Mouse (Mus musculus) embryonic stem cell, embryonic (primary cell): ENCODE measurements around the gene Nr1h3.

Experiments
- CTCF ChIA-PET, 4 experiments: fragments of 300-600 bp in 2 of 4; fragments of 350-600 bp in 2 of 4; sonication (Branson Sonifier 250); formaldehyde crosslinking; loops; one replicate each; lab custom pipeline; 2022; ENCODE audit warnings: inconsistent platforms in 2 of 4; lab: Charles Lee
- POLR2A ChIA-PET, 4 experiments: fragments of 300-600 bp in 2 of 4; fragments of 350-600 bp in 2 of 4; sonication (Branson Sonifier 250); formaldehyde crosslinking; loops; one replicate each; lab custom pipeline; 2022; ENCODE audit warnings: antibody characterized with exemption in 4 of 4, inconsistent platforms in 1 of 4; lab: Charles Lee

Gene Nr1h3

DNA sequence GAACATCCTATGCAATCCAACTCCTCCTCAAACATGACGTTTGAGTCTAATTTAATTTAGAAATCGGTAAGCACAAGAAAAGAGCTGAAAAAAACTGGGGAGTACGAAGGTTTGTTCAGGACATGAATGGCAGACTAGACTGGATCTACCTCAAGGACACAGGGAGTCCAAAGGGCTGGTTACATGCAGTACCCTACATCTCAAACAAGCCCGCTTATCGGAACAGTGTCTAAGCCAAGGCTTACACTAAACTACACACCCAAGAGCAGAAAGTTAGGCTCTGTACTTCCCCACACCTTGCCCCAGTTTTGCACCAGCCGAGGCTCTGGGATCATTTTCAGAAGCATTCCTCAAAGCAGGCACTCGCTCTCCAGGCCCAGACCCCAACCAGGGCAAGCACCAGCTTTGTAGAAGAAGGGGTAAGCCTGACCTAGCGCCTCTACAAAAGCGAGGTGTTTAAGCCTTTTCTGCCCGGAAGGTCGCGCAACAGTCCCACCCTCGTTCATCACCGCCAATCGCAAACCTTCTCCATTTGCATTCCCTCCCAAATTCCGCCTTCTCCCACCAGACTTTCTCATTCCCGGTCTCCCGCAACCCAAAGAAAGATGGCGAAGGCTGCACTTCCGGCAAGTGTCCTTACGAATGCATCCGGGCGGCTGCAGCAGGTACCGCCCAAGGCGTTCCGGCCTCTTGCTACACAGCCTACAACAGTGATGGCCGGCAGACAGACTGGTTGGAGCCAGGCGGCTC, at the start of gene Nr1h3, which contains the start of gene Acp2:
Gene Nr1h3, minus strand, starts transcription at position 613 of the 750 bp plus-strand sequence.
Gene Acp2, plus strand, starts transcription at position 664 of the 750 bp plus-strand sequence.
- CTCF ChIA-PET: interaction anchor here (0.5 to 1.5 kb wide), 9 partner anchors 8 to 202 kb away, joined by 3 to 7 read pairs (median 4); partner anchors contain the start of gene Ddb2 (in 1 of the 4)
- POLR2A ChIA-PET: interaction anchor here (0.7 to 3.8 kb wide), 43 partner anchors 8 to 448 kb away, joined by 3 to 35 read pairs (median 4); partner anchors contain the start of genes Ddb2 (in 4 of the 4), Madd (in 2 of the 4), Arfgap2 (in 1 of the 4) and Arhgap1 (in 1 of the 4)

- ChIA-PET CTCF (interaction anchor here in 1 of 4 experiments (0.9 kb wide), 1 partner anchor 137 kb away, joined by 6 read pairs; no protein-coding TSS in a partner anchor), POLR2A (interaction anchor here in 3 of 4 experiments (0.5 to 3.1 kb wide), 4 partner anchors 15 to 673 kb away, joined by 3 to 16 read pairs (median 12); partner anchors contain the start of genes Ddb2 (in 2 of the 3) and Ckap5 (in 1 of the 3))
These were observed 49.4 kb upstream of the Nr1h3 start for GRCm38 (mm10) chr2:91252001-91252400.

DNA sequence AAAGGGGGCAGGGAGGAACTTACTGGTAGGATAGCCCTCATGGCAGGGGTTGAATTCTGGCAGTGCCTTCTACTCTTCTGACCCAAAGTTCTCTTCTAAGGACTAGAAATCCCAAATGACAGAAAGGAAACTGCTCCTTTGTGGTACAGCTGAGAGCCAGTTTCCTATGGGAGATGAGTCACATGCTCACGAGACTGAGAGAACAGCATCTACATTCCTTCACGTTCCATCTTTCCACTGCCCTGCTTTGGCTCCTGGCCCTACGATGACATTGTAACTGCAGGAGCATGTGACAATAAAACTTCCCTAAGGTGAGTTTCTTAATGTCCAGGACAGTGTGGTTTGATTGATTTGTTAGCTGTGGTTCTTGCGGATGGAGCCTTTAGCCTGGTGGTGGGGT, 45.7 kb upstream of the Nr1h3 start:
- CTCF ChIA-PET: no interaction called here
- POLR2A ChIA-PET: no interaction called here

GRCm38 (mm10) chr2:91244557-91245228, 42.1 kb upstream of the Nr1h3 start:
- ChIA-PET CTCF (no interaction called here), POLR2A (interaction anchor here in 1 of 4 experiments (0.6 kb wide), 1 partner anchor 28 kb away, joined by 3 read pairs; no protein-coding TSS in a partner anchor)

DNA sequence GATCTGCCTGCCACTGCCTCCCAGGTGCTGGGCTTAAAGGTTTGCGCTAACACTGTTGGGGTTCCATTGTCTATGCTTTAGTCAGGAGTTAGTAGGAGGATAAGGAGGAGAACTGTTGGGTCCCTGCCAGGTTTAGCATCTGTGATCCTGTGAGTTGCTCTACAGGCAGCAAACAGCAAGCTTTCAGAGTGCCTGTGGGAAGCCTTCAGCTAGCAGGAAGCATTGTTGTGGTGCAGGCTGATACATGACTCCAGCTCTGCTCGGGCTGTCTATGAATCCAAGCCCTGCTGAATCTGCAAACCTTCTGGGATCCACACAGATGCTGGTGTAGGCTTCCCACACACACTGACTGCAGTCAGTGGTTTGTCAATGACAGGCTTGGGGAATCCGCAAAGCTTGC, 40.8 kb upstream of the Nr1h3 start:
- CTCF ChIA-PET: interaction anchor here in 2 of 4 experiments (0.6 kb wide), 2 partner anchors 18 to 113 kb away, joined by 4 read pairs; no protein-coding TSS in a partner anchor
- POLR2A ChIA-PET: interaction anchor here in 2 of 4 experiments (0.5 to 1.3 kb wide), 3 partner anchors 10 to 131 kb away, joined by 3 to 4 read pairs (median 3); no protein-coding TSS in a partner anchor

- CTCF ChIA-PET: no interaction called here
- POLR2A ChIA-PET: interaction anchor here in 1 of 4 experiments (0.9 to 1.3 kb wide), 2 partner anchors 130 kb away, joined by 3 to 4 read pairs; no protein-coding TSS in a partner anchor
These were observed 39.9 kb upstream of the Nr1h3 start for GRCm38 (mm10) chr2:91242547-91242946.

DNA sequence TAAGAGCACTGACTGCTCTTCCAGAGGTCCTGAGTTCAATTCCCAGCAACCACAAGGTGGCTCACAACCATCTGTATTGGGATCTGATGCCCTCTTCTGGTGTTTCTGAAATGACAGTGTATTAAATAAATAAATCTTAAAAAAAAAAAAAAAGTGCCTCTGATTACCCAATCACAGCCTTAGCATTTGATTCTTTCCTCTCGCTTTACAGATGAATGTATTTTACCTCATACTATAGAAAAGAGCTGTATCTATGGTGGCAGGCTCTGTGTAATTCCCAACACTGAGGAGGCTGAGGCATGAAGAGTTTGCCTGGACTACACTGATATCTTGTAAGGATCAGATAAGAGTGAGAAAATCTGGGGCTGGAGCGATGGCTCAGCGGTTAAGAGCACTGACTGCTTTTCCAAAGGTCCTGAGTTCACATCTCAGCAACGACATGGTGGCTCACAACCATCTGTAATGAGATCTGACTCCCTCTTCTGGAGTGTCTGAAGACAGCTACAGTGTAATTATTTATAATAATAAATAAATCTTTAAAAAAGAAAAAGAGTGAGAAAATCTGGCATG, 35.0 kb upstream of the Nr1h3 start:
- ChIA-PET POLR2A (interaction anchor here (0.5 to 6.9 kb wide), 89 partner anchors 11 to 1375 kb away, joined by 3 to 66 read pairs (median 5); partner anchors contain the start of genes Arfgap2 (in 3 of the 4), Acp2 (in 2 of the 4), Arhgap1 (in 2 of the 4) and Ckap5 (in 2 of the 4)), CTCF (interaction anchor here (0.6 to 3.3 kb wide), 29 partner anchors 9 to 1980 kb away, joined by 3 to 25 read pairs (median 5); partner anchors contain the start of genes Pacsin3 (in 2 of the 4), Acp2 (in 1 of the 4), Arfgap2 (in 1 of the 4) and Mdk (in 1 of the 4))

- CTCF ChIA-PET: interaction anchor here (0.6 to 3.3 kb wide), 37 partner anchors 10 to 1980 kb away, joined by 3 to 25 read pairs (median 4); partner anchors contain the start of genes Pacsin3 (in 2 of the 4), Acp2 (in 1 of the 4), Arfgap2 (in 1 of the 4) and Ckap5 (in 1 of the 4)
- POLR2A ChIA-PET: interaction anchor here (0.5 to 6.9 kb wide), 135 partner anchors 10 to 1374 kb away, joined by 3 to 66 read pairs (median 5); partner anchors contain the start of genes Acp2 (in 4 of the 4), Nr1h3 (in 4 of the 4), Arfgap2 (in 3 of the 4) and Ckap5 (in 3 of the 4)
These were observed 34.2 kb upstream of the Nr1h3 start, which contains the start of gene Ddb2 for GRCm38 (mm10) chr2:91236601-91237510. Ddb2 (minus strand) TSS chr2:91236982.

DNA sequence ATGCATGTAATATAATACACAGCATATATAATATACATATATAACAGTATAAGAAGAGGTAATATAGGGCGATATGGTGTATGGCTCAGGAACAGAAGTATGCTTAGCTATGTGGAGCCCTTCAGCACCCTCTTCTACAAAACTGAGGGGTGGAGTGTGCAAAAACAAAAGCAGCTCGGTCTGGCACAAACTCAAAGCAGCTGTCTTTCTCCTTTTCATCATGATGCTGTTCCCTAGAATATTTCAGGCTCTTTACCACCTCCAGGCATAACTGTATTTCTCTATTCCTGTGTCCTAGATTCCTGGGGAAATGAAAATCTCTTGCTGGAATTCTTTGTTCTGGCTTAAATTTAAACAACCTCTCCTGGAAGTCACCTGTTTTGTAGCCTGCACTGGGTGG, 27.1 kb upstream of the Nr1h3 start:
- ChIA-PET CTCF (interaction anchor here (0.6 to 1.0 kb wide), 4 partner anchors 30 to 688 kb away, joined by 3 to 5 read pairs (median 4); no protein-coding TSS in a partner anchor), POLR2A (interaction anchor here in 2 of 4 experiments (0.5 to 0.7 kb wide), 4 partner anchors 11 to 296 kb away, joined by 3 to 15 read pairs (median 4); no protein-coding TSS in a partner anchor)

DNA sequence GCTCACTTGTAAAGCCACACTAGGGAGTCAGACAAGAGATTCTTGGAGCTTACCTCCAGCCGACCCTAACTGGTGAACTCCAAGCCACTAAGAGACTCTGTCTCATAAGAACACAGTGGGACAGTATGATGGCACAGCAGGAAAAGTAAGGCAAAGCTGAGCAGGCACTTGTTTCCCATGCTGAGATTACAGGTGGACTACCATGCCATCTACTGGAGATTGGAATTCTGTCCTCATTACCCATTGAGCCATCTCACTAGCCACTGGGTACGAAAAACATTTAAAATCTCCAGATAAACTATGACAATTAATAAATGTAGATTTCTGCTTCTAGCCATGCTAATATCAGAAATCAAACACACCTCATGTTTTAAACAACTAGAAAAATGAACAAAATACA, 21.0 kb upstream of the Nr1h3 start:
- ChIA-PET CTCF (interaction anchor here in 2 of 4 experiments (0.8 to 2.9 kb wide), 3 partner anchors 108 to 257 kb away, joined by 3 to 14 read pairs (median 10); no protein-coding TSS in a partner anchor), POLR2A (interaction anchor here in 3 of 4 experiments (0.6 to 5.9 kb wide), 9 partner anchors 12 to 237 kb away, joined by 3 to 47 read pairs (median 6); partner anchors contain the start of genes Ddb2 (in 2 of the 3), Acp2 (in 1 of the 3) and Nr1h3 (in 1 of the 3))

GRCm38 (mm10) chr2:91220501-91220900, 17.9 kb upstream of the Nr1h3 start:
- CTCF ChIA-PET: no interaction called here
- POLR2A ChIA-PET: interaction anchor here in 2 of 4 experiments (0.9 to 5.9 kb wide), 4 partner anchors 15 to 44 kb away, joined by 4 to 47 read pairs (median 4); partner anchors contain the start of genes Acp2 (in 2 of the 2), Nr1h3 (in 2 of the 2), Arfgap2 (in 1 of the 2) and Ddb2 (in 1 of the 2)

- ChIA-PET POLR2A (interaction anchor here in 2 of 4 experiments (1.2 to 3.7 kb wide), 8 partner anchors 9 to 106 kb away, joined by 3 to 13 read pairs (median 6); partner anchors contain the start of genes Ddb2 (in 2 of the 2), Acp2 (in 1 of the 2) and Nr1h3 (in 1 of the 2)), CTCF (interaction anchor here in 3 of 4 experiments (0.6 to 1.0 kb wide), 4 partner anchors 18 to 153 kb away, joined by 3 to 8 read pairs (median 3); no protein-coding TSS in a partner anchor)
These were observed 14.4 kb upstream of the Nr1h3 start for GRCm38 (mm10) chr2:91217032-91217431.

GRCm38 (mm10) chr2:91213311-91213710, 10.7 kb upstream of the Nr1h3 start:
- ChIA-PET POLR2A (interaction anchor here in 2 of 4 experiments (0.5 to 2.3 kb wide), 7 partner anchors 10 to 251 kb away, joined by 3 to 10 read pairs (median 3); partner anchors contain the start of genes Ddb2 (in 1 of the 2) and Madd (in 1 of the 2)), CTCF (interaction anchor here in 2 of 4 experiments (0.6 to 1.8 kb wide), 4 partner anchors 18 to 98 kb away, joined by 3 to 10 read pairs (median 6); no protein-coding TSS in a partner anchor)

GRCm38 (mm10) chr2:91206254-91206775, 3.7 kb upstream of the Nr1h3 start:
- ChIA-PET CTCF (no interaction called here), POLR2A (interaction anchor here in 3 of 4 experiments (0.8 to 1.7 kb wide), 9 partner anchors 11 to 252 kb away, joined by 3 to 7 read pairs (median 3); partner anchors contain the start of genes Ddb2 (in 3 of the 3), Arfgap2 (in 1 of the 3) and Slc39a13 (in 1 of the 3))
